Mouse (Mus musculus): ENCODE data around the gene Lrp2. TPM values are rescaled to one million over a fixed set of nuclear protein-coding genes. Genes with fewer than 3 reads are reported as not detected.

Gene Lrp2
- total RNA-seq, 1 experiment, result 124 TPM

- DNase-seq (ENCODE audit: low read depth, low spot score), result no peak
Observed at GRCm38 (mm10) chr2:69445896-69446472, 139.9 kb downstream of the Lrp2 start.

GRCm38 (mm10) chr2:69441656-69442055 is 144.2 kb downstream of the Lrp2 start:
- no peak for DNase-seq (ENCODE audit: low read depth, low spot score)
- Histone ChIP-seq H3K27ac (ENCODE audit: insufficient read depth, low read depth, low read length, poor library complexity, severe bottlenecking) (no peak overlapping the region), H3K4me1 (ENCODE audit: control insufficient read depth in 2 of 2, insufficient read depth in 2 of 2, low read length in 2 of 2, poor library complexity in 1 of 2) (no peaks in the 10 kb centered on the region), H3K4me3 (ENCODE audit: insufficient read depth in 1 of 2, low read depth in 1 of 2, low read length in 2 of 2, poor library complexity in 1 of 2, severe bottlenecking in 1 of 2) (no peak overlapping the region), H3K9ac (ENCODE audit: insufficient read depth, low read depth, low read length, poor library complexity, severe bottlenecking) (no peak overlapping the region), H3K36me3 (ENCODE audit: control insufficient read depth, insufficient read depth, low read length, poor library complexity, severe bottlenecking) (peaks cover 2% of the 10 kb centered on the region; the same call in 1 of the 2 replicates), H3K9me3 (ENCODE audit: control insufficient read depth, insufficient read depth, low read depth, low read length) (no peaks in the 10 kb centered on the region)
- in situ Hi-C loops (cut with MboI; ENCODE audit: low sequenced_read_pairs in 2 of 2, unreplicated experiment in 2 of 2), result no loop called here
- TF ChIP-seq CHD2 (IDR thresholded peaks at IDR 0.05; ENCODE audit: low read depth, low read length) (no peak), MAFK (IDR thresholded peaks at IDR 0.05; ENCODE audit: insufficient read depth, low read depth, low read length) (no peak), ZNF384 (IDR thresholded peaks at IDR 0.05; ENCODE audit: low read depth, low read length) (no peak), ZC3H11A (IDR thresholded peaks at IDR 0.05; ENCODE audit: borderline replicate concordance, low read depth, low read length) (no peak), HCFC1 (IDR thresholded peaks at IDR 0.05; ENCODE audit: borderline replicate concordance, insufficient read depth, low read length) (no peak)

More at GRCm38 (mm10) chr2:69445896-69446472, 139.9 kb downstream of the Lrp2 start:
- H3K4me3 ChIP-seq (ENCODE audit: insufficient read depth in 1 of 2, low read depth in 1 of 2, low read length in 2 of 2, poor library complexity in 1 of 2, severe bottlenecking in 1 of 2), result no peak overlapping the region
- H3K27ac ChIP-seq (ENCODE audit: insufficient read depth, low read depth, low read length, poor library complexity, severe bottlenecking), result no peak overlapping the region
- no peak overlapping the region for H3K9ac ChIP-seq (ENCODE audit: insufficient read depth, low read depth, low read length, poor library complexity, severe bottlenecking)
- TF ChIP-seq ZC3H11A (IDR thresholded peaks at IDR 0.05; ENCODE audit: borderline replicate concordance, low read depth, low read length) (no peak), CHD2 (IDR thresholded peaks at IDR 0.05; ENCODE audit: low read depth, low read length) (no peak), MAFK (IDR thresholded peaks at IDR 0.05; ENCODE audit: insufficient read depth, low read depth, low read length) (no peak), HCFC1 (IDR thresholded peaks at IDR 0.05; ENCODE audit: borderline replicate concordance, insufficient read depth, low read length) (no peak), ZNF384 (IDR thresholded peaks at IDR 0.05; ENCODE audit: low read depth, low read length) (no peak)
- in situ Hi-C loops (cut with MboI; ENCODE audit: low sequenced_read_pairs in 2 of 2, unreplicated experiment in 2 of 2), result no loop called here
- H3K36me3 ChIP-seq (ENCODE audit: control insufficient read depth, insufficient read depth, low read length, poor library complexity, severe bottlenecking), result peaks cover 2% of the 10 kb centered on the region; the same call in 1 of the 2 replicates
- no peaks in the 10 kb centered on the region for H3K9me3 ChIP-seq (ENCODE audit: control insufficient read depth, insufficient read depth, low read depth, low read length)
- H3K4me1 ChIP-seq (ENCODE audit: control insufficient read depth in 2 of 2, insufficient read depth in 2 of 2, low read length in 2 of 2, poor library complexity in 1 of 2), result no peaks in the 10 kb centered on the region

- peaks cover 11% of the 10 kb centered on the region; the same call in 1 of the 2 replicates for H3K36me3 ChIP-seq (ENCODE audit: control insufficient read depth, insufficient read depth, low read length, poor library complexity, severe bottlenecking)
- in situ Hi-C loops (cut with MboI; ENCODE audit: low sequenced_read_pairs in 2 of 2, unreplicated experiment in 2 of 2), result loop anchor here in 1 of 2 experiments (10.0 kb wide), 1 partner anchor 153 kb away; no protein-coding TSS in a partner anchor
Observed at GRCm38 (mm10) chr2:69428116-69428515, 157.7 kb downstream of the Lrp2 start.

GRCm38 (mm10) chr2:69427141-69427540 is 158.7 kb downstream of the Lrp2 start:
- TF ChIP-seq ZC3H11A (IDR thresholded peaks at IDR 0.05; ENCODE audit: borderline replicate concordance, low read depth, low read length) (no peak), CHD2 (IDR thresholded peaks at IDR 0.05; ENCODE audit: low read depth, low read length) (no peak), MAFK (IDR thresholded peaks at IDR 0.05; ENCODE audit: insufficient read depth, low read depth, low read length) (no peak), ZNF384 (IDR thresholded peaks at IDR 0.05; ENCODE audit: low read depth, low read length) (no peak), HCFC1 (IDR thresholded peaks at IDR 0.05; ENCODE audit: borderline replicate concordance, insufficient read depth, low read length) (no peak)
- H3K4me1 ChIP-seq (ENCODE audit: control insufficient read depth in 2 of 2, insufficient read depth in 2 of 2, low read length in 2 of 2, poor library complexity in 1 of 2), result no peaks in the 10 kb centered on the region
- in situ Hi-C loops (cut with MboI; ENCODE audit: low sequenced_read_pairs in 2 of 2, unreplicated experiment in 2 of 2), result loop anchor here in 1 of 2 experiments (10.0 kb wide), 1 partner anchor 152 kb away; no protein-coding TSS in a partner anchor
- DNase-seq (ENCODE audit: low read depth, low spot score), result no peak
- peaks cover 5% of the 10 kb centered on the region; the same call in 1 of the 2 replicates for H3K36me3 ChIP-seq (ENCODE audit: control insufficient read depth, insufficient read depth, low read length, poor library complexity, severe bottlenecking)
- H3K27ac ChIP-seq (ENCODE audit: insufficient read depth, low read depth, low read length, poor library complexity, severe bottlenecking), result no peak overlapping the region
- no peak overlapping the region for H3K4me3 ChIP-seq (ENCODE audit: insufficient read depth in 1 of 2, low read depth in 1 of 2, low read length in 2 of 2, poor library complexity in 1 of 2, severe bottlenecking in 1 of 2)
- no peaks in the 10 kb centered on the region for H3K9me3 ChIP-seq (ENCODE audit: control insufficient read depth, insufficient read depth, low read depth, low read length)
- no peak overlapping the region for H3K9ac ChIP-seq (ENCODE audit: insufficient read depth, low read depth, low read length, poor library complexity, severe bottlenecking)

More at GRCm38 (mm10) chr2:69428116-69428515, 157.7 kb downstream of the Lrp2 start:
- Histone ChIP-seq H3K4me3 (ENCODE audit: insufficient read depth in 1 of 2, low read depth in 1 of 2, low read length in 2 of 2, poor library complexity in 1 of 2, severe bottlenecking in 1 of 2) (no peak overlapping the region), H3K27ac (ENCODE audit: insufficient read depth, low read depth, low read length, poor library complexity, severe bottlenecking) (no peak overlapping the region), H3K4me1 (ENCODE audit: control insufficient read depth in 2 of 2, insufficient read depth in 2 of 2, low read length in 2 of 2, poor library complexity in 1 of 2) (no peaks in the 10 kb centered on the region), H3K9me3 (ENCODE audit: control insufficient read depth, insufficient read depth, low read depth, low read length) (no peaks in the 10 kb centered on the region), H3K9ac (ENCODE audit: insufficient read depth, low read depth, low read length, poor library complexity, severe bottlenecking) (no peak overlapping the region)
- peak; percentile 40 for DNase-seq (ENCODE audit: low read depth, low spot score)
- TF ChIP-seq ZC3H11A (IDR thresholded peaks at IDR 0.05; ENCODE audit: borderline replicate concordance, low read depth, low read length) (peak; percentile 84), HCFC1 (IDR thresholded peaks at IDR 0.05; ENCODE audit: borderline replicate concordance, insufficient read depth, low read length) (no peak)
